Mouse (Mus musculus) megakaryocyte, adult 5-6 weeks (primary cell): ENCODE measurements around the gene Prss3. TPM values are rescaled to one million over a fixed set of nuclear protein-coding genes. Genes with fewer than 3 reads are reported as not detected.
"Not testable (repeated sequence)": the region's sequence is repeated elsewhere in the genome, so short reads cannot be mapped to it uniquely, and the experiment has no call there.

ENCODE experiments used
- ATAC-seq: 2 replicates; pipeline ENCODE4 v1.8.0; 2016; ENCODE audit warnings: mild to moderate bottlenecking, inconsistent platforms; ENCODE audit not compliant: poor library complexity, severe bottlenecking
- total RNA-seq, 2 experiments: library from RNA; stranded (forward) in 1 of 2; stranded (reverse) in 1 of 2; fragments of 153-499, 151-499 nt in 1 of 2; fragments of 221-1000, 200-1000 nt in 1 of 2; gene quantifications; 2 replicates each; pipeline versions ENCODE4 v1.2.3 to v1.2.4; 2015 to 2017

Gene Prss3
- not detected in 2 replicates for total RNA-seq (2015)
- total RNA-seq (2017): not detected in 2 replicates

- ATAC-seq: not testable (repeated sequence)
Observed at GRCm38 (mm10) chr6:41377578-41377977, at the start of gene Prss3. TSS of gene Prss3 (minus strand) at chr6:41377678.

- not testable (repeated sequence) for ATAC-seq
Observed at GRCm38 (mm10) chr6:41392056-41392455, 14.6 kb upstream of the Prss3 start, which contains the start of gene Gm5771. TSS of gene Gm5771 (plus strand) at chr6:41392356.

GRCm38 (mm10) chr6:41391640-41392039 lies 14.2 kb upstream of the Prss3 start:
- not testable (repeated sequence) for ATAC-seq

GRCm38 (mm10) chr6:41386781-41387180 lies 9.3 kb upstream of the Prss3 start:
- ATAC-seq: no peak

GRCm38 (mm10) chr6:41373772-41374171 lies 3.7 kb downstream of the Prss3 start:
- peak; percentile 97 for ATAC-seq

GRCm38 (mm10) chr6:41353932-41354331 lies 23.5 kb downstream of the Prss3 start, which contains the start of gene Try10:
TSS of gene Try10 (plus strand) at chr6:41354105.
- no peak for ATAC-seq

Other genes starting within 250 kb of the Prss3 start
- not detected in 2 replicates for gene Try4, start 75.4 kb downstream of the Prss3 start, total RNA-seq (2015)
- gene Try4, start 75.4 kb downstream of the Prss3 start, total RNA-seq (2017): not detected in 2 replicates
- gene Try5, start 60.8 kb downstream of the Prss3 start, total RNA-seq (2015): not detected in 2 replicates
- gene Try5, start 60.8 kb downstream of the Prss3 start, total RNA-seq (2017): not detected in 2 replicates
- 0.45 TPM in 1 of 2 replicates, not detected in the other for gene Try10, start 23.6 kb downstream of the Prss3 start, total RNA-seq (2015)
- gene Try10, start 23.6 kb downstream of the Prss3 start, total RNA-seq (2017): not detected in 2 replicates
- not detected in 2 replicates for gene Gm5771, start 14.7 kb upstream of the Prss3 start, total RNA-seq (2015)
- not detected in 2 replicates for gene Gm5771, start 14.7 kb upstream of the Prss3 start, total RNA-seq (2017)
- not detected in 2 replicates for gene Gm10334, start 68.5 kb upstream of the Prss3 start, total RNA-seq (2015)
- not detected in 2 replicates for gene Gm10334, start 68.5 kb upstream of the Prss3 start, total RNA-seq (2017)
- not detected in 2 replicates for gene Prss1, start 81.3 kb upstream of the Prss3 start, total RNA-seq (2015)
- not detected in 2 replicates for gene Prss1, start 81.3 kb upstream of the Prss3 start, total RNA-seq (2017)
- 0.41 TPM in 1 of 2 replicates, not detected in the other for gene Prss2, start 144.1 kb upstream of the Prss3 start, total RNA-seq (2015)
- gene Prss2, start 144.1 kb upstream of the Prss3 start, total RNA-seq (2017): not detected in 2 replicates
- 0.67 and 1.3 TPM in 2 replicates for gene Ephb6, start 227.8 kb upstream of the Prss3 start, total RNA-seq (2015)
- gene Ephb6, start 227.8 kb upstream of the Prss3 start, total RNA-seq (2017): 1.2 and 2.0 TPM in 2 replicates